Mouse (Mus musculus) erythroblast, embryonic 14.5 days (primary cell): ENCODE data around the gene Chpf. TPM values are rescaled to one million over a fixed set of nuclear protein-coding genes. Genes with fewer than 3 reads are reported as not detected.

Experiments
- H3K27me3 ChIP-seq: 2 replicates; pipeline ENCODE4 v1.6.1; 2012; ENCODE audit warnings: inconsistent platforms; ENCODE audit not compliant: control insufficient read depth
- H3K36me3 ChIP-seq: 2 replicates; pipeline ENCODE4 v1.6.1; 2012; ENCODE audit warnings: mild to moderate bottlenecking, inconsistent platforms; ENCODE audit not compliant: control insufficient read depth
- H3K4me1 ChIP-seq: 2 replicates; pipeline ENCODE4 v1.6.1; 2012; ENCODE audit warnings: inconsistent platforms; ENCODE audit not compliant: control insufficient read depth
- H3K4me3 ChIP-seq: replicated peaks from 2 replicates; pipeline ENCODE3; 2012; ENCODE audit warnings: moderate library complexity, mild to moderate bottlenecking, inconsistent platforms
- H3K9me3 ChIP-seq: 2 replicates; pipeline ENCODE4 v1.6.1; 2012; ENCODE audit warnings: low read length, inconsistent platforms, mixed read lengths; ENCODE audit not compliant: control insufficient read depth
- GATA1 ChIP-seq: IDR thresholded peaks from 2 replicates; pipeline ENCODE4 v1.6.1; 2012; ENCODE audit warnings: low read length, inconsistent platforms, mixed read lengths
- TAL1 ChIP-seq: IDR thresholded peaks from 3 replicates; pipeline ENCODE4 v1.6.1; 2012; ENCODE audit warnings: low read length, inconsistent platforms, mixed read lengths
- polyA plus RNA-seq: library from polyadenylated mRNA; stranded (reverse); fragments of >175 nt; gene quantifications from 2 replicates; pipeline ENCODE4 v1.2.3, GENCODE M21; 2012

Chpf gene
- polyA plus RNA-seq, 1 experiment, result 0.30 TPM

DNA sequence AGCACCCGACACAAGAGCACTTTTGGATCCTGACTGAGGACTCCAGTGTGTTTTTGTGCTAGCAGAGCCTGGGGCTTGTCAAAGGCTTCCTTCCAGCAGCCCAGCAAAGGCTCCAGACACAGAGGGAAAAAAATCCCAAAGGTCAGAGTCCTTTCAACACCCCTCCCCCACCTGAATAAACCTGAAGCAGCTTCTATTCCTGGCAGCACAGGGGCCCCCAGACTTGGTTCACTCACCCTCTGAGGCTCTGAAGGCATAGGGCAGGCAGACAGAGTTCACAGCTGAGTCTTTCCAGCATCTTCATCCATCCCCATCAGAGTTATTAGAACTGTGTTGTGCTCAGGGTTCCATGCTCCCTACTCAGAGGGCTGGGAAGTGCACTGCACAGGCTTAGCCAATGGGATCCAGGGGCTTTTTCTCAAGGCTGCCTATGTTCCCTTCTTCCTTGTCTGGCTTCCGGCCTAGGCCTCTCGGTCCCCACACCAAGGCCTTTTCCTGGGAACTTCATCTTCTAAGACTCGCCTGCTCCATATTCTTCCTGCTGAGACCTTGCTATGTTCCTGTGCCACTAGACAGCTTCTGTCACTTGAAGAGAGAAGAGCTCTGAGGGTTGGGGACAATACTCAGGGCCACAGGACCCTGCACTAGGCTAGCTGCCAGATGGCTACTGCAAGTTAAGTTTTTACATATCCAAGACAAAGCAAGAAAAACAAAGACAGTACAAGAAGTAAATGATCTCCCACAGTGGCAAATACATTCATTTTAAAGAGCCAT, 32.5 kb upstream of the Chpf start:
- no peak overlapping the region for H3K4me3 ChIP-seq
- H3K27me3 ChIP-seq, result peaks cover 16% of the 10 kb centered on the region
- H3K36me3 ChIP-seq, result no peaks in the 10 kb centered on the region
- no peaks in the 10 kb centered on the region for H3K9me3 ChIP-seq
- no peak for TF ChIP-seq GATA1
- TF ChIP-seq TAL1, result no peak
- no peaks in the 10 kb centered on the region for H3K4me1 ChIP-seq

GRCm38 (mm10) chr1:75510154-75510553, 31.0 kb upstream of the Chpf start:
- peaks cover 2% of the 10 kb centered on the region; the same call in 1 of the 2 replicates for H3K4me1 ChIP-seq
- TF ChIP-seq TAL1 (no peak), GATA1 (no peak)
- no peaks in the 10 kb centered on the region for H3K36me3 ChIP-seq
- H3K9me3 ChIP-seq, result no peaks in the 10 kb centered on the region; the same call in 1 of the 2 replicates
- peaks cover 30% of the 10 kb centered on the region for H3K27me3 ChIP-seq
- H3K4me3 ChIP-seq, result no peak overlapping the region

GRCm38 (mm10) chr1:75509586-75509985, 30.5 kb upstream of the Chpf start:
- no peak for TF ChIP-seq TAL1
- no peak for TF ChIP-seq GATA1
- no peaks in the 10 kb centered on the region; the same call in 1 of the 2 replicates for H3K9me3 ChIP-seq
- peaks cover 2% of the 10 kb centered on the region; the same call in 1 of the 2 replicates for H3K4me1 ChIP-seq
- no peak overlapping the region for H3K4me3 ChIP-seq
- peaks cover 36% of the 10 kb centered on the region for H3K27me3 ChIP-seq
- H3K36me3 ChIP-seq, result no peaks in the 10 kb centered on the region

- peak within 1 kb of the TSS; percentile 58 for H3K4me3 ChIP-seq
- H3K9me3 ChIP-seq, result no peaks in the 10 kb centered on the region; the same call in 1 of the 2 replicates
- H3K36me3 ChIP-seq, result peaks cover 4% of the 10 kb centered on the region; the same call in 1 of the 2 replicates
- peaks cover 2% of the 10 kb centered on the region; the same call in 1 of the 2 replicates for H3K4me1 ChIP-seq
- H3K27me3 ChIP-seq, result peaks cover 50% of the 10 kb centered on the region
- TF ChIP-seq TAL1 (no peak), GATA1 (no peak)
These were observed 27.9 kb upstream of the Chpf start, which contains the start of gene Inha for GRCm38 (mm10) chr1:75507006-75507405. Gene Inha, plus strand, starts transcription at chr1:75507077.

GRCm38 (mm10) chr1:75505956-75506831, 27.1 kb upstream of the Chpf start, which contains the start of gene Obsl1:
Gene Obsl1, minus strand, starts transcription at chr1:75506452.
- H3K27me3 ChIP-seq, result peaks cover 50% of the 10 kb centered on the region
- peaks cover 7% of the 10 kb centered on the region; the same call in 1 of the 2 replicates for H3K36me3 ChIP-seq
- peaks cover 2% of the 10 kb centered on the region; the same call in 1 of the 2 replicates for H3K4me1 ChIP-seq
- no peak for TF ChIP-seq TAL1
- no peak for TF ChIP-seq GATA1
- H3K9me3 ChIP-seq, result no peaks in the 10 kb centered on the region; the same call in 1 of the 2 replicates
- peak within 1 kb of the TSS; percentile 58 for H3K4me3 ChIP-seq

GRCm38 (mm10) chr1:75505159-75505955, 26.2 kb upstream of the Chpf start:
- Histone ChIP-seq H3K9me3 (no peaks in the 10 kb centered on the region; the same call in 1 of the 2 replicates), H3K4me1 (peaks cover 2% of the 10 kb centered on the region; the same call in 1 of the 2 replicates), H3K36me3 (peaks cover 7% of the 10 kb centered on the region; the same call in 1 of the 2 replicates), H3K4me3 (peak overlapping the region; percentile 58), H3K27me3 (peaks cover 50% of the 10 kb centered on the region)
- TF ChIP-seq TAL1 (no peak), GATA1 (no peak)

GRCm38 (mm10) chr1:75504256-75505045, 25.3 kb upstream of the Chpf start:
- H3K36me3 ChIP-seq, result peaks cover 7% of the 10 kb centered on the region; the same call in 1 of the 2 replicates
- H3K4me3 ChIP-seq, result no peak overlapping the region
- TF ChIP-seq GATA1 (no peak), TAL1 (no peak)
- peaks cover 2% of the 10 kb centered on the region; the same call in 1 of the 2 replicates for H3K4me1 ChIP-seq
- H3K27me3 ChIP-seq, result peaks cover 47% of the 10 kb centered on the region
- no peaks in the 10 kb centered on the region; the same call in 1 of the 2 replicates for H3K9me3 ChIP-seq

- Histone ChIP-seq H3K36me3 (peaks cover 7% of the 10 kb centered on the region; the same call in 1 of the 2 replicates), H3K9me3 (no peaks in the 10 kb centered on the region; the same call in 1 of the 2 replicates), H3K4me3 (no peak overlapping the region), H3K27me3 (peaks cover 46% of the 10 kb centered on the region), H3K4me1 (peaks cover 2% of the 10 kb centered on the region; the same call in 1 of the 2 replicates)
- TF ChIP-seq TAL1, result no peak
These were observed 24.5 kb upstream of the Chpf start for GRCm38 (mm10) chr1:75503651-75503980.
